Mouse (Mus musculus): Measurements from ENCODE around the gene Rexo5. TPM values are rescaled to one million over a fixed set of nuclear protein-coding genes. Genes with fewer than 3 reads are reported as not detected.

Gene Rexo5
- polyA plus RNA-seq, 1 experiment from 2014 or later, result 11.0 TPM

DNA sequence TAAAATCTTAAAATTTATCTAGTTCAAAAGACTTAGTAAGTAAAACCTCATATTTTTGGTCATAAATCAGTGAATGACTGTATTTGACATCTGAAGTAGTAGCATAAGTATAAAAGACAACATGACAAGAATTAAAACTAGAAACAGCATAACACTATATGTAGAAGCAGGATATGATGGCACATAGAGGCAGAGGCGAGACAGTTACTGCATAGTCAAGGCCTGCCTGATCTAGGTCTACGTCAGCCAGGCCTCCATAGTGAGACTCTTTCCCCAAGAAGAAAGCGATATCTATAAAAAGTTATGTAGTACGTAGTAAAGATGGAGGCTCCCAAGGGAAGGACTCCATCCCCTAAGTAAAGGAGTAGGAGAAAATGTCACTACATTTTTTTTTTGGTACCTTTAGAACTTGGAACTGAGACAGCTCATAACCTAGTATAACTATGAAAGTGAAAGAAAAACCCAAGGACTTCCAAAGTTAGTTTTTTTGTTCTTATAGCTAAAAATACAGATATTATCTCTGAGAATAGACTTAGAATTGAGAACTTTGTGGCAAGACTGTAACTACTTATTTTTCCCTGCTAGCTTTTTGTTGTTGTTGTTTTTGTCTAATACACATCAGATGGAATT lies 48.1 kb downstream of the Rexo5 start:
- no peaks in the 10 kb centered on the region for H3K27me3 ChIP-seq

DNA sequence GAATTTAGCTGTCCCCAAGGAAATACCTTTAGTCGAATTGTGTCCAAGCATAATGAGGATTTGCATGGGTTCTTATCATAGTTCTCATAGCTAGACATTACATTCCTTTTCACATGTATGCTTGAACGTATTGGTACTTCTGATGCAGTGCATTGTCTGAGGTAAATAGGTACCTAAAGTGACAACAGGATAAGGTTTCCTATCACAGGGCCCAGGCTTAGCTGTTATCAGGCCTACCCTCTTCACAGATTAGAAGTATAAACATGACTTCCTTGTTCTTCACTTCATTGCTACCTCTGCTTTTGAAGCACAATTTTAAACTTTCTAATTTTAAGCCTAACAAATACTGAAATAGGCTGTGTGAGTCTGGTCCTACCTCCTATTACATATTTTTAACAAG lies 51.7 kb downstream of the Rexo5 start:
- POLR2A ChIA-PET, result no interaction called here
- CTCF ChIA-PET, result interaction anchor here (1.3 kb wide), 1 partner anchor 10 kb away, joined by 3 read pairs; no protein-coding TSS in a partner anchor
- no peak for DNase-seq (ENCODE audit: low read depth, low spot score)
- ATAC-seq, result no peak
- in situ Hi-C loops (cut with MboI; ENCODE audit: low pct_unique_long_range_greater_than_20kb), result loop anchor here (5.0 kb wide), 2 partner anchors 202 to 252 kb away; partner anchors contain the start of gene Dnah3
- H3K27me3 ChIP-seq, result no peaks in the 10 kb centered on the region
- TF ChIP-seq CTCF (IDR thresholded peaks at IDR 0.05), result no peak

More for the DNA sequence above, 48.1 kb downstream of the Rexo5 start:
- no peak for DNase-seq (ENCODE audit: low read depth, low spot score)
- ChIA-PET CTCF (interaction anchor here (0.8 to 2.7 kb wide), 3 partner anchors 9 to 49 kb away, joined by 3 to 7 read pairs (median 3); no protein-coding TSS in a partner anchor), POLR2A (no interaction called here)
- ATAC-seq, result no peak
- TF ChIP-seq CTCF (IDR thresholded peaks at IDR 0.05), result no peak
- in situ Hi-C loops (cut with MboI; ENCODE audit: low pct_unique_long_range_greater_than_20kb), result no loop called here

DNA sequence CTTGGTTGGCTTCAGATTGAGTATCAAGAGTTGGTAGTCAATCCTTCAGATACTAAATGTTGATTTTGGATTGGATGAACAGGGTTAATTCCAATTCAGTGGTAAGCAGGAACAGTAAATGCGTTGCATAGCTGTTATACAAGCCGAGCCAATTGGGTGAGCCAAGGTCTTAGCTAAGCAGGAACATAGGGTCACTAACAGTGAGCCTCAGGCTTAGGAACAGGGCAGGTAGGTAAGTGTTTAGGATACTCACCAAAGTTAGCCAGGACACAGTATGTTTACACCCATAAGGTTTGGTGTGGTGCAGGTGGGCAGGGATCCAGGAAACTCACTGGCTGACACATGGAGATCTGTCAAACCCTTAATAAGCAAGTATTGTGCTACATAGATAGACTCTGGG lies 53.6 kb downstream of the Rexo5 start:
- in situ Hi-C loops (cut with MboI; ENCODE audit: low pct_unique_long_range_greater_than_20kb), result loop anchor here (5.0 kb wide), 2 partner anchors 200 to 250 kb away; partner anchors contain the start of gene Dnah3

DNA sequence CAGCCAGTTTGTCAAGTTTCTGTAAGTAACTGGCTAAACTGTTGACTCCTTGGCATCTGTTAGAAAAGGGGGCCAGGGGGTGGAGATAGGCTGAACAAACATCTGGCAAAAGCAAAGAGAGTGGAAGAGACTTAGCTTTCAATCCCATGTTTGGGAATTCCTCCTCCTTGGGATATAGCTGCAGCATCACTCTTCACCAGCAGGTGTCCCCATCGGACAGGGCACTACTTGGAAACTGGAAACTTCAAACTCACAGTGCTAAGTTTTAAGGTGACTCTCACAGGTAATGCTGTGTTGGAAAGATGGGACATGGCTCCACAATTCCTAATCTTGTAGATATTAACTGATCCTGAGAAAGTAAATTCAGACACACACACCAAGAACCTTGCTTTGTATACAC lies 55.3 kb downstream of the Rexo5 start:
- in situ Hi-C loops (cut with MboI; ENCODE audit: low pct_unique_long_range_greater_than_20kb), result loop anchor here (5.0 kb wide), 2 partner anchors 198 to 248 kb away; partner anchors contain the start of gene Dnah3
- DNase-seq (ENCODE audit: low read depth, low spot score) (no peak), ATAC-seq (no peak)
- peak; percentile 87 for TF ChIP-seq CTCF (IDR thresholded peaks at IDR 0.05)
- ChIA-PET CTCF (interaction anchor here (0.8 to 2.0 kb wide), 10 partner anchors 10 to 249 kb away, joined by 3 to 9 read pairs (median 3); no protein-coding TSS in a partner anchor), POLR2A (interaction anchor here (0.6 kb wide), 1 partner anchor 295 kb away, joined by 4 read pairs; the partner anchor contains the start of gene Acsm2)
- no peaks in the 10 kb centered on the region for H3K27me3 ChIP-seq

More for the DNA sequence above, 53.6 kb downstream of the Rexo5 start:
- DNase-seq (ENCODE audit: low read depth, low spot score), result no peak
- TF ChIP-seq CTCF (IDR thresholded peaks at IDR 0.05), result no peak
- ChIA-PET CTCF (no interaction called here), POLR2A (no interaction called here)
- ATAC-seq, result no peak
- no peaks in the 10 kb centered on the region for H3K27me3 ChIP-seq

DNA sequence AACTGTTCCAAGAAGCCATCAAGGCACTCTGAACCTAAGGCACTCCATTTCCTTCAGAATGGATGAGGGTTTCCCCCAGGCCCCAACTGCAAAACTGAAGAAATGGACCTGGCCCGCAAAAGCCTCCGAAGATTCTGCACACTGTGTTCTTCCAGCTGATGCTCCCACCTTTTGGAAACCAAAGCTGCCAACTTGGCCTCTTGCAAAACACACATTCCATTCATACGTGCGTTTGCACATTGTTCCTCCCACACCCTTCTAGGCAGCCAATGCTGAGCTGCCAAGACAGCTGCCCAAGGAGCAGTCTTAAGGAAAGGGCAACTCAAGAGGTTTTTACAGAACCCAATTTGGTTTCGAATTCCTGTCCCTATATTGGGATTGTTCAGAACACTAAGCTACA lies 56.9 kb downstream of the Rexo5 start:
- CTCF ChIA-PET, result interaction anchor here (0.8 to 2.2 kb wide), 6 partner anchors 9 to 247 kb away, joined by 3 to 8 read pairs (median 4); no protein-coding TSS in a partner anchor
- peak; percentile 91 for ATAC-seq
- no peak for DNase-seq (ENCODE audit: low read depth, low spot score)
- H3K27me3 ChIP-seq, result no peaks in the 10 kb centered on the region
- TF ChIP-seq CTCF (IDR thresholded peaks at IDR 0.05), result no peak
- in situ Hi-C loops (cut with MboI; ENCODE audit: low pct_unique_long_range_greater_than_20kb), result loop anchor here (25.0 kb wide), 1 partner anchor 787 kb away; the partner anchor contains the start of gene Uqcrc2
- POLR2A ChIA-PET, result interaction anchor here (0.6 to 1.3 kb wide), 2 partner anchors 45 to 312 kb away, joined by 3 to 4 read pairs; partner anchors contain the start of gene Lyrm1

DNA sequence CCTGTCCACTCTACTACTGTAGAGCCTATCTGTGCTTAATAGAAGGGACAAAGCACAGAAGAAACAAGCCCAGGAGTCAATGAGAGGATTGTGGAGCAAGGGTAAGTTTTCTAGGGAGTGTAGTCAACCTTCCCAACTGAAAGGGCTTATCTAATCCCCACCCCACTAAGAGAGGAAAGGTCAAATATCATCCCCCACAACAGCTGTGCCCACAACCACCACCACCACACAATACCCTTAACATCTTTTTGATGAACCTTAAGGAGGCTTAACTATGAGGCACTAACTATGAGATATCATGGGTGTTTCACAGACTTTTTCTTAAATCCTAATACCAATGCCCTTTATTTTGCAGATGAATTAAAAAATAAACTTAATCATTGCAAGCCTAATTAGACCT lies 58.7 kb downstream of the Rexo5 start:
- POLR2A ChIA-PET, result interaction anchor here (0.7 to 1.7 kb wide), 2 partner anchors 43 to 86 kb away, joined by 3 to 9 read pairs; partner anchors contain the start of genes Dcun1d3 and Lyrm1
- no peak for DNase-seq (ENCODE audit: low read depth, low spot score)
- H3K27me3 ChIP-seq, result no peaks in the 10 kb centered on the region
- CTCF ChIA-PET, result interaction anchor here (2.2 kb wide), 1 partner anchor 12 kb away, joined by 4 read pairs; no protein-coding TSS in a partner anchor
- TF ChIP-seq CTCF (IDR thresholded peaks at IDR 0.05), result no peak
- in situ Hi-C loops (cut with MboI; ENCODE audit: low pct_unique_long_range_greater_than_20kb), result loop anchor here (25.0 kb wide), 1 partner anchor 785 kb away; the partner anchor contains the start of gene Uqcrc2
- ATAC-seq, result no peak

DNA sequence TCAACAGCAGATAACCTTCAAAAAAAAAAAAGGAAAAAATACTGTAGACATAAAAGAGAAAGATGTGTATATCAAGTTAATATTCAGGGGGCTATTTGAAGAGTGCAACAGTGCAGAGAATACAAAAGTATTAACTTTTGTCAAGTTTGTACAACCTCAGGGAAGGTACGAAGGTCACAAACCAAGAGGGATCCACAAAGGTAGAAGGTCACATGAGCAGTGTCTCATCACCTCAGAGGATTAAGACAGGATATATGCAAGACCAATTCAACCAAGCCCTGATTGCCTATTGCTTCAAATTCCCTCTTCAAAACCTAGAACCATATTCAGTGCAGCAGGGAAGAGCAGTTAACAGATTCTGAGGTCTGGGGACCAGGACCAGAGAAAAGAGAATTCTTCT lies 59.4 kb downstream of the Rexo5 start:
- TF ChIP-seq CTCF (IDR thresholded peaks at IDR 0.05), result no peak
- no peak for DNase-seq (ENCODE audit: low read depth, low spot score)
- CTCF ChIA-PET, result interaction anchor here (1.2 to 2.6 kb wide), 2 partner anchors 10 to 40 kb away, joined by 3 to 7 read pairs; no protein-coding TSS in a partner anchor
- in situ Hi-C loops (cut with MboI; ENCODE audit: low pct_unique_long_range_greater_than_20kb), result loop anchor here (25.0 kb wide), 1 partner anchor 784 kb away; the partner anchor contains the start of gene Uqcrc2
- POLR2A ChIA-PET, result interaction anchor here (0.7 kb wide), 1 partner anchor 87 kb away, joined by 9 read pairs; no protein-coding TSS in a partner anchor
- ATAC-seq, result no peak
- no peaks in the 10 kb centered on the region for H3K27me3 ChIP-seq

DNA sequence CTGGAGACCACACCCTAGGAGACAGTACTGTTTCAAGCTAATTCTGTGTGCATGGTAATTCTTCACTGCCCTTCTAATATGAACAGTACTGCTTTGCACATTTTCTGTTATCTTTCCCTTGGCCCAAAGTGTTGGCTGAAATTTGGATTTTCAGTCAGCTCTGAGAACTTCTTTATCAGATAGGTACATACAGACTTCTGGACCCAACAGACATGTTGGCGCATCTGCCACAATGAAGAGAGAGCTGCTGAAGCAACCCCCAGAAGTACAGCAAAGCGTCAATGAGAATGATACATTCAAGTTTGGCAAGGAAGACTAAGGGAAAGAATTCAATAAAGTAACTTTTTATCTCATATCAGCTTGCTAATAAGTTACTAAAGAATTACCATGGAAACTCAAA lies 60.6 kb downstream of the Rexo5 start:
- no peaks in the 10 kb centered on the region for H3K27me3 ChIP-seq
- ChIA-PET POLR2A (no interaction called here), CTCF (interaction anchor here (1.2 to 2.6 kb wide), 2 partner anchors 8 to 39 kb away, joined by 3 to 7 read pairs; no protein-coding TSS in a partner anchor)
- TF ChIP-seq CTCF (IDR thresholded peaks at IDR 0.05), result no peak
- no peak for DNase-seq (ENCODE audit: low read depth, low spot score)
- ATAC-seq, result no peak
- in situ Hi-C loops (cut with MboI; ENCODE audit: low pct_unique_long_range_greater_than_20kb), result loop anchor here (25.0 kb wide), 1 partner anchor 783 kb away; the partner anchor contains the start of gene Uqcrc2

DNA sequence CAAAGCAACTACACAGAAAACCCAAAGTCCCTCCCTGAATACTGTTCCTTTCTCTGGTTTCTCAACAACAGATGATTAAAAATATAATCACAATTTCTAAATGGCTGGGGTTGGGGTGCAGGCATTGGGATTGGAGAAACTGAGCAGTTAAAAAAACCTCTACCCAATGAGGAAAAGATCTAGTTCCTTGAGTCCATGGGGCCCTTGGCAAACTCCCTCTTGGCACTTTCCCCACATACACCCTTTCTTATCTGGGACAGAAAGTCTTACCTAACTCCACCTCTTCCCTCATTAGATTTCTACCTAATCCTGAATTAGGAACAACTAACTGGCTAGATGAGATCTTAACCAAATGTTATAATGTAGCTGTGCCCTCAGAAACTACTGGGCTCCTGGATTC lies 61.2 kb downstream of the Rexo5 start:
- in situ Hi-C loops (cut with MboI; ENCODE audit: low pct_unique_long_range_greater_than_20kb), result loop anchor here (25.0 kb wide), 1 partner anchor 782 kb away; the partner anchor contains the start of gene Uqcrc2
- H3K27me3 ChIP-seq, result no peaks in the 10 kb centered on the region
- CTCF ChIA-PET, result interaction anchor here (1.6 to 2.6 kb wide), 2 partner anchors 8 to 40 kb away, joined by 6 to 7 read pairs; no protein-coding TSS in a partner anchor
- no peak for TF ChIP-seq CTCF (IDR thresholded peaks at IDR 0.05)
- POLR2A ChIA-PET, result interaction anchor here (0.6 kb wide), 1 partner anchor 271 kb away, joined by 4 read pairs; no protein-coding TSS in a partner anchor
- DNase-seq (ENCODE audit: low read depth, low spot score) (no peak), ATAC-seq (no peak)

DNA sequence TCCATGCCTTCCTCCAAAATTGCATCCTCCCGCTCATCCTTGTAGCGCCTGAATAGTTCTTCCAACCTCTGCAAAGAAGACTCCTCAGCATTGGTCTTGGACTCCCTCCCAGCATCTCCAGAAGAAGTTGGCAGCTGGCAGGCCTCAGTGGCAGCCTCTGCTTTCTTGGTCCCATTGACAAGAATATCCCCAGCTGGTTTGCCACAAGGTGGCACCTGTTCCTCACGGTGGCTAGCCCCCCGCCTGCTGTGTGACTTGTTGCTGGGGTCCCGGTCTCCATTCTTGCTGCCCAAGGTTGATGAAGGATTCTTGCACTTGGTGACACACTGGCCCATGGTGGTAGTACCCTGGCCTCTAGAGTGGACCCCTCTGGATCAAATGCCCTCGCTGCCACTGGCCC lies 65.7 kb downstream of the Rexo5 start:
- in situ Hi-C loops (cut with MboI; ENCODE audit: low pct_unique_long_range_greater_than_20kb), result loop anchor here (25.0 kb wide), 1 partner anchor 778 kb away; the partner anchor contains the start of gene Uqcrc2
- ChIA-PET POLR2A (no interaction called here), CTCF (interaction anchor here (1.0 to 2.3 kb wide), 3 partner anchors 8 to 34 kb away, joined by 3 to 9 read pairs (median 5); no protein-coding TSS in a partner anchor)
- no peaks in the 10 kb centered on the region for H3K27me3 ChIP-seq
- no peak for TF ChIP-seq CTCF (IDR thresholded peaks at IDR 0.05)
- ATAC-seq (no peak), DNase-seq (ENCODE audit: low read depth, low spot score) (no peak)
